Mouse (Mus musculus): Measurements from ENCODE around the gene Arhgef12. TPM values are rescaled to one million over a fixed set of nuclear protein-coding genes. Genes with fewer than 3 reads are reported as not detected.

Arhgef12 gene
- total RNA-seq, 2 experiments from 2014 or later: 149 to 163 TPM

- no peak for DNase-seq (ENCODE audit: low spot score in 2 of 2)
- intact Hi-C loops (cut with DNase I): no loop called here
These were observed 21.3 kb downstream of the Arhgef12 start for GRCm38 (mm10) chr9:43085686-43086285.

GRCm38 (mm10) chr9:43084496-43085362 lies 22.3 kb downstream of the Arhgef12 start:
- no peak for DNase-seq (ENCODE audit: low spot score in 2 of 2)
- intact Hi-C loops (cut with DNase I): no loop called here

- intact Hi-C loops (cut with DNase I): no loop called here
- DNase-seq (ENCODE audit: low spot score in 2 of 2): no peak
These were observed 23.5 kb downstream of the Arhgef12 start for GRCm38 (mm10) chr9:43083441-43084055.

DNA sequence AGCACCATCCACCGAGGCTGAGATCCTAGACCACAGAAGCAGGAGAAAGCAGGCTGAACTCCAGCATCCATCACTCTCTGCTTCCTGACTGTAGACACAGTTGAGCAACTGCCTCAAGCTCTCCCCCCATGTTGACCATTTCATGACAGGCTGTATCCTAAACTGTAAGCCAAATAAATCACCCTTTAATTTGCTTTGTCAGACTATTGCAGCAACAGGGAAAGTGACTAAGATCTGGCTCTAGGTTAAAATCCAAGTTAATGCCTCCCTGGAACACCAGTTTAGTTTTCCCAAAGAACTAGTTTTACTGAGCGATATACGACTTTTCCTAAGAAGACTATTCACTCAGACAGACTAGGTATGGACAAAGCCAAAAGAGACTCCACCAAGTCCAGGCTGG lies 28.3 kb downstream of the Arhgef12 start:
- intact Hi-C loops (cut with DNase I): no loop called here
- no peak for DNase-seq (ENCODE audit: low spot score in 2 of 2)

- no peak for DNase-seq (ENCODE audit: low spot score in 2 of 2)
- intact Hi-C loops (cut with DNase I): no loop called here
These were observed 30.9 kb downstream of the Arhgef12 start for GRCm38 (mm10) chr9:43076163-43076562.

GRCm38 (mm10) chr9:43074611-43075010 lies 32.4 kb downstream of the Arhgef12 start:
- intact Hi-C loops (cut with DNase I): no loop called here
- DNase-seq (ENCODE audit: low spot score in 2 of 2): no peak

DNA sequence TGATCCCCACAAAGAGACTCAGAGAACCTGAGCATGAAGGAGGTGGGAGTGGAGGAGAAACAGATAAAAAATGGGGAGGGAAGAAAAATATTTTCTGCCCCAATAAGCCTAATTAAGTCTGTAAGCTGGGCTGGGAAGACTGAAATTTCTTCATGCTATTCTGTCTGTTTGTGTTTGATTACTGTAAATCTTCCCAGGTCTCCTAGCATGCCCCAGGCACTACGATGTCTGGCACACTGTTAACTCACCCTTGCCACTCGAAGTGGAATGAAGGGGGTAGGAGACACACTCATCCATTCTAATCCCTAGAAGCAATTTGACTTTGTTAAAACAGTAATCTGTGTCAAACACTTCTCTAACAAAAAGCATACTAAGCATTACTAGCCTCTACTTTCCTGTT lies 35.3 kb downstream of the Arhgef12 start:
- intact Hi-C loops (cut with DNase I): no loop called here
- no peak for DNase-seq (ENCODE audit: low spot score in 2 of 2)

GRCm38 (mm10) chr9:43071176-43071575 lies 35.9 kb downstream of the Arhgef12 start:
- DNase-seq (ENCODE audit: low spot score in 2 of 2): peak in 1 of 2 experiments; percentile 29
- intact Hi-C loops (cut with DNase I): no loop called here

- intact Hi-C loops (cut with DNase I): no loop called here
- no peak for DNase-seq (ENCODE audit: low spot score in 2 of 2)
These were observed 36.5 kb downstream of the Arhgef12 start for GRCm38 (mm10) chr9:43070566-43070965.

DNA sequence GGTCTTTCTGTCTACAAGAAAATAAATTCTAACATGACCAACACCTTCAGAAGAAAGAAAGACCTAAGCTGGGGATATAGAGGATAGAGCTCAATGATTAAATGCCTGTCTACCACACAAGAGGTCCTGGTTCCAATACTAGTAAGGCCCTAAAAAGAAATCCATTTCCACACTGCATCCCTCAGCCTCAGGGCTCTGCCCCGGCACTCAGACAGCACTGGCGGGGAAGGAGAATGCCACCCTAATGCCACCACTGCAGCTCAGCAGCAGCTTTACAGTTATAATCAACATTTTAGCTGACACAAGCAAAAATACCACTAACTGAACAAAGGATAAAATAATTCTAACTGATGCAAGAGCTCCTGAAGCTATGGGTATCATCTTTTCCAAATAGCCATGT lies 36.9 kb downstream of the Arhgef12 start:
- intact Hi-C loops (cut with DNase I): no loop called here
- DNase-seq (ENCODE audit: low spot score in 2 of 2): no peak

GRCm38 (mm10) chr9:43067896-43068295 lies 39.1 kb downstream of the Arhgef12 start:
- no peak for DNase-seq (ENCODE audit: low spot score in 2 of 2)
- intact Hi-C loops (cut with DNase I): no loop called here

DNA sequence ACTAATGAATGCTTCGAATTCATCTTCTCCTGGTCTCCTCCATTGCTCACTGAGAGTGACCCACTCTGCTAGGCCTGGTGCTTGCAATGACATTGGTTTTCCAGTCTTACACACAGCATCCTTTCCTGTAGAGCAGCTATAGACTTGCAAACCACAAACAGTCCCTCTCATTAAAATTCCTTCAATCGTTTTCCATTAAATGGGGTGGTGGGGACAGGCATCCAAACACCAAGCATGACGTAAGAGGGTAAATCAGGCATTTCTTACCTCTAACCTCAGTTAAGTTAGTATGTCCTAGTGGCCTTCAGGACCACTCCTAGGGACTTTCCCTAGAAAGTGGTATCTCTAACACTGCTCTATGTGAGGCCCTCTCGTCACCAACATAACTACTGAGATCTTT lies 41.8 kb downstream of the Arhgef12 start:
- DNase-seq (ENCODE audit: low spot score in 2 of 2): no peak
- intact Hi-C loops (cut with DNase I): no loop called here

GRCm38 (mm10) chr9:43061545-43061944 lies 45.5 kb downstream of the Arhgef12 start:
- intact Hi-C loops (cut with DNase I): no loop called here
- peak in 1 of 2 experiments; percentile 50 for DNase-seq (ENCODE audit: low spot score in 2 of 2)

- intact Hi-C loops (cut with DNase I): no loop called here
- no peak for DNase-seq (ENCODE audit: low spot score in 2 of 2)
These were observed 56.6 kb downstream of the Arhgef12 start for GRCm38 (mm10) chr9:43050391-43050790.

GRCm38 (mm10) chr9:43044481-43044880 lies 62.6 kb downstream of the Arhgef12 start:
- DNase-seq (ENCODE audit: low spot score in 2 of 2): no peak
- intact Hi-C loops (cut with DNase I): no loop called here

- DNase-seq (ENCODE audit: low spot score in 2 of 2): no peak
- intact Hi-C loops (cut with DNase I): no loop called here
These were observed 68.6 kb downstream of the Arhgef12 start for GRCm38 (mm10) chr9:43038466-43038865.

- no peak for DNase-seq (ENCODE audit: low spot score in 2 of 2)
- intact Hi-C loops (cut with DNase I): no loop called here
These were observed 71.8 kb downstream of the Arhgef12 start for GRCm38 (mm10) chr9:43035208-43035607.

GRCm38 (mm10) chr9:43034273-43034672 lies 72.8 kb downstream of the Arhgef12 start:
- intact Hi-C loops (cut with DNase I): no loop called here
- DNase-seq (ENCODE audit: low spot score in 2 of 2): no peak

- intact Hi-C loops (cut with DNase I): no loop called here
These were observed 79.3 kb downstream of the Arhgef12 start for GRCm38 (mm10) chr9:43027757-43028156.

DNA sequence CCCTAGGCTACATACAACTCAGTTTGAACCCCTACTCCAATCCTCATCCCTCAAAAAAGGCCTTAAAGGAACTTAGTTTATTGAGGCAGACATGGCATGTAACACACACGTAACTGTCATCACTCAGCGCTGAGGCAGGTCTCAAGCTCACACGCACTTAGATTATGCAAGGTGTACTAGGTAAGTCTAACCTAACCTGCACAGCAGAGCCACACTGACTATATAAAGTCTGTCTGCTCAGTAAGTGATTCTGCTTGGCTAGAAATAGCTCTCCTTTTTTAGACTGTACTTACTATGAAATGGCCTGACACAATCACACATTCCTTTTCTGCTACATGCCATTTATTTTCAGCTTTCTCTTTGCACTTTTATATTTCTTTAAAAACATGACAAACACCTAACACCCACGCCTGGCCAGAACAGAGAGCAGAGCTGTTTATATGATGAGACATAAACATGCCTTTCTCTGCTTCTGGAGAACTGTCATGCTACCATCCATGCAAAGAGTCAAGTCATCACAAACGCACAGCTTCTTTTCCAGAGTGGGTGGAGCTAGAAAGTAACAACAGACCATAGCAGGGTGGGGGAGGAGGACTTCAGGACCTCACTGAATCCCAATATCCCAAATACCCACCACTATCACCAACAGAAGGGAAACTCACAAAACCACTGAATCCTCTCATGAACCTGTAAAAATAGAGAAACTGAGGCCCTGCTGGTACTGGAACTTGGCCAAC lies 85.4 kb downstream of the Arhgef12 start:
- intact Hi-C loops (cut with DNase I): loop anchor here (5.0 kb wide), 1 partner anchor 86 kb away; the partner anchor contains the start of gene Arhgef12
- peak; percentile 26 to 87 for DNase-seq (ENCODE audit: low spot score in 2 of 2)

More at GRCm38 (mm10) chr9:43027757-43028156, 79.3 kb downstream of the Arhgef12 start:
- DNase-seq (ENCODE audit: low spot score in 2 of 2): no peak
